Mouse (Mus musculus) hindbrain, embryonic 16.5 days (tissue): ENCODE results near the gene Prpf31. TPM values are rescaled to one million over a fixed set of nuclear protein-coding genes. Genes with fewer than 3 reads are reported as not detected.

Source experiments
- ATAC-seq: fragments of 200-750 bp; cut with Nextera tagmentation; 2 replicates; pipeline ENCODE4 v1.8.0; 2017; ENCODE audit warnings: moderate TSS enrichment, moderate library complexity
- H3K27ac ChIP-seq: fragments of 300-500 bp; sonication (generic); 2 replicates; pipeline ENCODE4 v1.5.1; 2014; ENCODE audit warnings: low read depth, mild to moderate bottlenecking, control low read depth, low read length, moderate library complexity
- H3K27me3 ChIP-seq: fragments of 300-500 bp; sonication (generic); replicated peaks from 2 replicates; pipeline ENCODE4 v1.6.1; 2014; ENCODE audit warnings: low read length; ENCODE audit not compliant: control insufficient read depth, insufficient read depth
- H3K36me3 ChIP-seq: fragments of 300-500 bp; sonication (generic); 2 replicates; pipeline ENCODE4 v1.6.1; 2014; ENCODE audit warnings: mild to moderate bottlenecking, low read length, moderate library complexity, mixed read lengths; ENCODE audit not compliant: control insufficient read depth, insufficient read depth
- H3K4me1 ChIP-seq: fragments of 300-500 bp; sonication (generic); 2 replicates; pipeline ENCODE4 v1.6.1; 2014; ENCODE audit warnings: low read depth, low read length; ENCODE audit not compliant: control insufficient read depth, insufficient read depth
- H3K4me2 ChIP-seq: fragments of 300-500 bp; sonication (generic); 2 replicates; pipeline ENCODE4 v1.6.1; 2014; ENCODE audit warnings: mild to moderate bottlenecking, low read length, control low read depth, moderate library complexity
- H3K4me3 ChIP-seq: fragments of 300-500 bp; sonication (generic); 2 replicates; pipeline ENCODE4 v1.5.1; 2014; ENCODE audit warnings: mild to moderate bottlenecking, low read length, control low read depth, moderate library complexity
- H3K9ac ChIP-seq: fragments of 300-500 bp; sonication (generic); 2 replicates; pipeline ENCODE4 v1.6.1; 2014; ENCODE audit warnings: low read depth, mild to moderate bottlenecking, control low read depth, low read length, moderate library complexity
- H3K9me3 ChIP-seq: fragments of 300-500 bp; sonication (generic); 2 replicates; pipeline ENCODE4 v1.6.1; 2014; ENCODE audit warnings: mild to moderate bottlenecking, low read length, moderate library complexity; ENCODE audit not compliant: control insufficient read depth
- WGBS: fragments of 180-500 bp; shearing (Covaris S2); extraction: QIAGEN DNeasy Blood & Tissue Kit; methylation state at CpG from one replicate; pipeline ENCODE4 v1.1.7; 2014; 5-methylcytosine and 5-hydroxymethylcytosine counted together
- polyA plus RNA-seq: library from polyadenylated mRNA; unstranded; fragments of >200 nt; fragmentation: Nextera tagmentation; extraction: Ambion mirVana; gene quantifications from 2 replicates; pipeline ENCODE4 v1.2.1, GENCODE M21; 2015

The Prpf31 gene
- polyA plus RNA-seq, 1 experiment from 2014 or later: 88.8 TPM

DNA sequence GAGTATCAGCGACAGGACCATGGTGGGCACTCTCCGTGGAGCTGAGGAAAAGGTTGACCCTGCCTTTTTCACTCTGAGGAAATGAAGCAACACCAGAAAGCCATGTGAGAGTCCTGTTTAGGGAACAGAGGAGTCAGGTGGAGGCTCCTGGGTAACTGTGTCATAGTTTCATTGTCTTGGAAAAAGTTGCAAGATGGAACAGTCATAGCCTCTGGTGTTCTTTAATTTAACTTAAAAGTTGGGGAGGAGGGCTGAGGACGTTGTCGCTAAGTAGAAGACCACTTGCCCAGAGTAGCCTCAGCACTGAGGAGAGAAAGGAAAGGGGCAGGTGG lies 13.8 kb upstream of the Prpf31 start, which contains the start of gene Oscar:
Gene Oscar (minus strand): TSS at position 101 of the 332 bp plus-strand sequence.
- Histone ChIP-seq H3K4me2 (peak within 1 kb of the TSS; percentile 82), H3K4me1 (peaks cover 15% of the 10 kb centered on the region), H3K27me3 (no peaks in the 10 kb centered on the region; the same call in 1 of the 2 replicates), H3K9me3 (no peaks in the 10 kb centered on the region), H3K27ac (no peak within 1 kb of the TSS), H3K4me3 (peak within 1 kb of the TSS; percentile 75), H3K9ac (no peak within 1 kb of the TSS), H3K36me3 (peaks cover 9% of the 10 kb centered on the region)
- no peak for ATAC-seq
- 85% methylated on average over 4 of the region's 4 CpGs for WGBS

DNA sequence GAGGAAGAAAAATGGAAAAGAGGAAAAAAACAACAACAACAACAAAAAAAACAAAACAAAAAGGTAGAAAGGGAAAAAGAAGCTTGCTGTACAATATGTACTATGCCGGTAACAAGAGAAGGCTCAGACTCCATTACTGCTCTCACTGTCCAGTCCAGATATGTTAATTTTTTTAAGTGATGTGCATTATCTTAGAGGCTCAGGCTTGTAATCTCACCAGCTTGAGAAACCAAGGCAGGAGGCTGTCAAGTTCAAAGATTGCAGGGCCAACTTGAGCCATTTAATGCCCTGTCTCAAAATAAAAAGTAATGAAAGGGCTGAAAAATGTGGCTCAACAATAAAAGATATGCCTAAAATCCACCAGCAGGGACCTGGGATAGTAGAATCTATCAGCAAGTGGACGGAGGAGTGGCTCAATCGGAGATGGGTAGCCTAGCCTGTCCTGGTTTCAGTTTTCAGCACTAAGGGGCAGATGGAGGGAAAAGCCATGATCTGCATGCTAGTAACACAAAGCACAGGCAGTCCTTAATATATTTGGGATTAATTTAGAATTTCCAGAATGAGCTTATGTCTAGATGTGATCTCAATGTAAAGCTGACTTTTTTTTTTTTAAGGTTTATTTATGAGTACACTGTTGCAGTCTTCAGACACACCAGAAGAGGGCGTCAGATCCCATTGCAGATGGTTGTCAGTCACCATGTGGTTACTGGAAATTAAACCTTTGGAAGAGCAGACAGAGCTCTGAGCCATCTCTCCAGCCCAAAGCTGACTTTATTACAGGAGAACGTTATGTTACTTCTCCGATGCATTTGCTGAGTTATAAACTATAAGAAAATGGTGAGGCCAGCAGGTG lies 13.2 kb upstream of the Prpf31 start:
- Histone ChIP-seq H3K36me3 (peaks cover 9% of the 10 kb centered on the region), H3K4me3 (peak overlapping the region; percentile 75), H3K27ac (no peak overlapping the region), H3K4me1 (peaks cover 15% of the 10 kb centered on the region), H3K27me3 (no peaks in the 10 kb centered on the region; the same call in 1 of the 2 replicates), H3K4me2 (peak overlapping the region; percentile 82), H3K9me3 (no peaks in the 10 kb centered on the region), H3K9ac (no peak overlapping the region)
- ATAC-seq: peak; percentile 14
- WGBS: 46% methylated on average over 6 of the region's 6 CpGs

DNA sequence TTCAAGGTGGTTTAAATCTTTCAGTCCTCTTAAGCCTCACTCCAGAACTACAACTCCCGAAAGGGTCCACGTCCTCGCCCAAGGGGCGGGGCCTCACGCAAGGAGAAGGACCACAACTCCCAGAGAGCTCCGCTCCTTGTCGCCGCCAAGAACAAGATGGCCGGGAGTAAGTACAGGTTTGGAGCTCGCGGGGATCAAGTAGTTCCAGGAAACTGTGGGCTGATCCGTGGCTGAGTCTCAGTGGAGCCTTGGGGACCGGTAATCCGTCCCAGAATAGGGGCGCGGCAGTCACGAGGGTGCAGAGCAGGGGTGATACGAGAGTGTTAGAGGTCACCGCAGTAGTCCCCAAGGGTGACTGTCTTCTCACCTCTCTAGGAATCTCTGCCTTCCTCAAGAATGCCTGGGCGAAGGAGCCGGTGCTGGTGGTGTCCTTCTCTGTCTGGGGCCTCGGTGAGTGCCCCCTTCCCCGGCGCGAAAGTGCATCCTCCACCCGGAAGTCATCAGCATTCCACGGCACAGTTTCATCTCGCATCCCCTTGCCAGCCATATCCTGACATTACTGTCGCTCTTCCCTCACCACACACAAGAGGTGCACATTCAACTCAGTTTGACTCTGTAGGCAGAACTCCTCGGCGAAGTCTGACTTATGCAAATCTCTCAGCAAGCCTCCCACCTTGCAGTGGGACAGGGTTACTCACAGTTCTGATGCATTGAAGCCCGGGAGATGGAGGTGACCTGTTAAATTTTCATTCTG lies 12.4 kb upstream of the Prpf31 start, which contains the start of gene Ndufa3:
Gene Ndufa3 (plus strand): TSS at position 132 of the 754 bp plus-strand sequence.
- Histone ChIP-seq H3K9me3 (no peaks in the 10 kb centered on the region), H3K4me2 (peak within 1 kb of the TSS; percentile 82), H3K4me1 (peaks cover 15% of the 10 kb centered on the region), H3K4me3 (peak within 1 kb of the TSS; percentile 75), H3K27ac (peak within 1 kb of the TSS; percentile 84), H3K36me3 (peaks cover 9% of the 10 kb centered on the region), H3K9ac (peak within 1 kb of the TSS; percentile 81), H3K27me3 (no peaks in the 10 kb centered on the region; the same call in 1 of the 2 replicates)
- peak; percentile 97 for ATAC-seq
- under 1% methylated on average over 32 of the region's 32 CpGs for WGBS

DNA sequence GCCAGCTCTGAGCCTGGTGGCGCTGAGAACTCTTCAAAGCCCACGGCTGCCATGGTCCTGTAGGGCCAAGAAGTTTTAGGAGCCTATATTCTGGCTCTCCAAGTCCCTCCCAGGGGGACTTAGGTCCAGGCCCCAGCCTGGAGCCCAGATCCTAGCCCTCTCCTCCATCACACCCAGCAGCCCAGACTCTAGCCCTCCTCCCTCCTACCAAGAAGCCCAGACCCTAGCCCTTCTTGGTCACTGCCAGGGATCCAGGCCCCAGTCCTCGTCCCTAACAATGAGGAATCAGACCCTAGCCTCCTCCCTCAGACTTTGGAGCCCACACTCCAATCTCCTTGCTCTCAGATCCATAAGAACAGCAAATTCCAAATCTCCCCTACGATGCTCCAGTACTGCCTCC lies 755 bp upstream of the Prpf31 start:
- Histone ChIP-seq H3K27ac (peak overlapping the region; percentile 36), H3K4me3 (peak overlapping the region; percentile 62), H3K9me3 (no peaks in the 10 kb centered on the region), H3K36me3 (peaks cover 14% of the 10 kb centered on the region), H3K4me2 (peak overlapping the region; percentile 97), H3K9ac (peak overlapping the region; percentile 70), H3K4me1 (peaks cover 25% of the 10 kb centered on the region), H3K27me3 (no peaks in the 10 kb centered on the region)
- 35% methylated on average over 4 of the region's 4 CpGs for WGBS
- peak; percentile 58 for ATAC-seq

DNA sequence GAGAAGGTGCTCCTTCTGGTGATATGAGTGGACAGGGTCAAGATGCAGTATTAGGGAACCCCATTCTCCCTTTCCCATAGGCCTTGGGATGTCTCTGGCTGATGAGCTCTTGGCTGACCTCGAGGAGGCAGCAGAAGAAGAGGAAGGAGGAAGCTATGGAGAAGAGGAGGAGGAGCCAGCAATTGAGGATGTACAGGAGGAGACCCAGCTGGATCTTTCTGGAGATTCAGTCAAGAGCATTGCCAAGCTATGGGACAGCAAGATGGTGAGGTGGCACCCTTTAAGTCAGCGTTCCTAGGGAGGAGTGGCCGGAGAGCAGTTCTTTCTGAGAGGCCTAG lies 662 bp downstream of the Prpf31 start:
- Histone ChIP-seq H3K27ac (no peak overlapping the region), H3K4me2 (peak overlapping the region; percentile 97), H3K9me3 (no peaks in the 10 kb centered on the region), H3K36me3 (peaks cover 12% of the 10 kb centered on the region; the same call in 1 of the 2 replicates), H3K4me1 (peaks cover 25% of the 10 kb centered on the region), H3K9ac (peak overlapping the region; percentile 76), H3K4me3 (peak overlapping the region; percentile 62), H3K27me3 (no peaks in the 10 kb centered on the region)
- ATAC-seq: peak; percentile 6; the same call in 1 of the 2 replicates
- 58% methylated on average over 3 of the region's 3 CpGs for WGBS

DNA sequence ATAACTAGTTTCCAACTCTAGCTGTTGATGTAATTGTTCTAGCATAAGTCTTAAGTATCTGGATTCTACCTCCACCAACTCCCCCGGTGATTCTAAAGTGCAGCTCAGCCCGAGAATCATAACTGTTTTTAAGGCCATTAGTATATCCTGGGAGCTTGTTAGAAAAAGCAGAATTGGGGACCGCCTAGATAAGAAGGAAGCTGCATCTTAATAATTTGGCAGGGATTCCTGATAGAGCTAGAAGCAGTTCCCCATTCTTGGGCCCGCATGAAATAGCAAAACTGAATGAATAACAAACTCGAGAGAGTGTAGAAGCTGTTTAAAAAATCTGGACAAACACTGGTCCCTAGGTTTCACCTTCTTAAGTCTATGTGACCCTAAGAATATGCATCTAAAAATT lies 13.6 kb downstream of the Prpf31 start:
- Histone ChIP-seq H3K9ac (no peak overlapping the region), H3K4me2 (peak overlapping the region; percentile 64), H3K27me3 (no peaks in the 10 kb centered on the region), H3K27ac (no peak overlapping the region), H3K36me3 (peaks cover 18% of the 10 kb centered on the region), H3K9me3 (no peaks in the 10 kb centered on the region), H3K4me1 (peaks cover 28% of the 10 kb centered on the region), H3K4me3 (no peak overlapping the region)
- ATAC-seq: no peak
- 67% methylated on average over 5 of the region's 5 CpGs for WGBS

DNA sequence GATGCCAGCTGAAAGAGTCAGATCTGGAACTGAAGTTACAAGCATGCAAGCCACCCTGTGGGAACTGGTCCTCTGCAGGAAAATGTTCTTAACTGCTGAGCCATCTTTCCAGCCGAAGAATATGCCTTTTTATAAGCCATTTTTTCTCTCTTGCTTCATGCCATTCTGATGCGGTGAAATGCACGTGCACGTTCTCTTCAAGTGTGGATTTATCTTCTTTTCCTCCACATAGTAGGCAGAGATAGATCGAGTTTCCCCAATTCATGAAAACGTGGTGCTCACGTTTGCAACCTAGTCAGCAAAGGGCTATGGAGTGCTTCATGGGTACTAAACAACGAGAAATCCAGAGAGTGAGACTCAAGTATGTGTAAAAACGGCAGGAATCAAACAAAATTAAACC lies 14.1 kb downstream of the Prpf31 start:
- Histone ChIP-seq H3K4me2 (peak overlapping the region; percentile 64), H3K4me1 (peaks cover 33% of the 10 kb centered on the region), H3K27me3 (no peaks in the 10 kb centered on the region), H3K4me3 (peak overlapping the region; percentile 92), H3K9me3 (no peaks in the 10 kb centered on the region), H3K27ac (no peak overlapping the region), H3K36me3 (peaks cover 14% of the 10 kb centered on the region), H3K9ac (no peak overlapping the region)
- WGBS: 23% methylated on average over 9 of the region's 9 CpGs
- ATAC-seq: no peak

DNA sequence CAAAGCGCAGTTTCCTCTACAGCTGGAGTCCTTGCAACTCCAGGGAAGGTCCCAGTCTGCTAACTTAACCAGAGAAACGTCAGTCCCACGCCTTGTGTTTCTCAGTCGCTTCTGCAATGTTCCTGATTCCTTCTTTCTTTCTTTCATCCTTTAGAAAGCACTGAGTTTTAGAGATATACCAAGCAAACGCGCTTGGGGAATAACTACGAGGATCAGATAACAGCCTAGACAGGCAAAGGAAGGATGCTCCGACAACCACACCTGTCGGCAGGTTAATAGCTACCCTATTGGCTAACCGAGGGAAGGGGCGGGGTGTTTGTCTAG lies 14.5 kb downstream of the Prpf31 start:
- 0 out of 2 replicates have a peak overlapping the region, but pooled peaks have one; percentile 11 for H3K9ac ChIP-seq
- WGBS: 1% methylated on average over 11 of the region's 11 CpGs
- no peak overlapping the region for H3K27ac ChIP-seq
- peaks cover 33% of the 10 kb centered on the region for H3K4me1 ChIP-seq
- H3K36me3 ChIP-seq: peaks cover 11% of the 10 kb centered on the region
- no peaks in the 10 kb centered on the region for H3K9me3 ChIP-seq
- H3K27me3 ChIP-seq: no peaks in the 10 kb centered on the region
- ATAC-seq: no peak
- peak overlapping the region; percentile 92 for H3K4me3 ChIP-seq
- peak overlapping the region; percentile 64 for H3K4me2 ChIP-seq
